Mouse (Mus musculus): ENCODE data around the gene Prkag2. TPM values are rescaled to one million over a fixed set of nuclear protein-coding genes. Genes with fewer than 3 reads are reported as not detected.

Prkag2 gene
- total and polyA plus RNA-seq, 3 experiments: not detected

DNA sequence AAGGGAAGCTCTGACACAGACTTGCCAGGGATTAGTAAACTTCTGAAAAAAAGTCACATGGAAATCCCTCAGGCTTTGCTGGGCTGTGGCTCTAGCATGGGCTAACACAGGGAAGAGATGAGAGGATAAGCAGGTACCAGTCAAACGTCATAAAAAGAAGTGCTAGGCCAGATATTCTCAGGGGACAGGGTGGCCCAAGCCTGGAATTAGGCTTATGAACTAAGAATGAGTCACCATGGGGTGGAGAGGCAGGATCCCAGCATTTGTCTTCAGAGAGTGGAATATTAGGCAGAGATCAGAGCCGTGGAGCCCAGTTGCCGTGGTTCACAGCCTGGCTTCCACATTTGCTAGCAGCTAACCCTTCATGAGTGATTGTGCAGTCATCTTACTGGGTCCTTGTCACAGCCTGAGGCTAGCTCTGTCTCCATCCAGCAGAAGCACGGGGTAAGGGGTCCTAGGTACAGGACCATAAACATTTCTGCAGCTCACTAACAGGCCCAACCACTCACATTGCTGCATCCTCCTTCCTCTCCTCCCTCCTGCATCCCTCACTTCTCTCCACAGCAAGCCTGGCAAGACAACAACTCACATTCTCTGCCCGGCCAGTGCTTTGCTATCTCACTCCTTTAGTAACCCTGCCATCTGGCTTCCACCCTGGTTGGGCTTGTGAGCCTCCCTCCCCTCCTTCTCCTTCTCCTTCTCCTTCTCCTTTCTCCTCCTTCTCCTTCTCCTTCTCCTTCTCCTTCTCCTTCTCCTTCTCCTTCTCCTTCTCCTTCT, 162.2 kb downstream of the Prkag2 start:
- no peak for DNase-seq (ENCODE audit: low spot score)
- H3K4me3 ChIP-seq (ENCODE audit: low read depth, low read length): no peak overlapping the region
- ATAC-seq (ENCODE audit: extremely low read depth, insufficient number of reproducible peaks, low FRiP score, poor library complexity, severe bottlenecking): no peak

DNA sequence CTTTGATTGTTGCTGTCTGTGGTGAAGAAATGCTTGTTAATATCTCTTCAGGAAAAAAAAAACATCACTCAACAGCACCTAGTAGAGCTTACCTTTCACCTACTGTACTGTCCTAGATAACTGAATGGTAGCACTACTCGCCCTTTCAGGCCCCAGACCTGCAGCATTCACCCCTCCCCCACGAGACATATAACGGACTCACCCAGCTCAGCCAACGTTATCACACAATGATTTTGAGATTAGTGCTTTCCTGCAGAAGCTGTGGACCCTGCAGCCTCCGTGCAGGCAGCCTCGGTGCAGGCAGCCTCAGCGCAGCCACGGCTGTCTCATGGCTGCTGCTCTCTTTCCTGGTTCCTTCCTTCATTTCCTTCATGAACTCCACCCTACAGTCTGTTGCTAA, 164.0 kb downstream of the Prkag2 start:
- no peaks in the 10 kb centered on the region for H3K36me3 ChIP-seq (replicated peaks)
- ATAC-seq (ENCODE audit: extremely low read depth, insufficient number of reproducible peaks, low FRiP score, poor library complexity, severe bottlenecking): no peak
- H3K4me1 ChIP-seq (ENCODE audit: insufficient read depth, low read depth, low read length): no peaks in the 10 kb centered on the region
- peaks cover 3% of the 10 kb centered on the region for H3K9me3 ChIP-seq (replicated peaks)
- DNase-seq (ENCODE audit: low spot score): no peak
- H3K4me3 ChIP-seq (ENCODE audit: low read depth, low read length): no peak overlapping the region
- TF ChIP-seq GATA1 (IDR thresholded peaks at IDR 0.05; ENCODE audit: borderline replicate concordance, low read length): no peak
- TF ChIP-seq TAL1 (conservative IDR thresholded peaks at IDR 0.05; ENCODE audit: low read depth, low read length): no peak
- no peak for TF ChIP-seq POLR2AphosphoS5 (IDR thresholded peaks at IDR 0.05; ENCODE audit: insufficient replicate concordance, low read depth, low read length)
- no peak for TF ChIP-seq CTCF (IDR thresholded peaks at IDR 0.05; ENCODE audit: low read depth, low read length)
- TF ChIP-seq GATA2 (IDR thresholded peaks at IDR 0.05; ENCODE audit: borderline replicate concordance, low read depth, low read length): no peak
- H3K27me3 ChIP-seq (ENCODE audit: insufficient read depth, low read length): peaks cover 9% of the 10 kb centered on the region

More for the DNA sequence above, 162.2 kb downstream of the Prkag2 start:
- Histone ChIP-seq H3K9me3 (replicated peaks) (peaks cover 3% of the 10 kb centered on the region), H3K27me3 (ENCODE audit: insufficient read depth, low read length) (peaks cover 9% of the 10 kb centered on the region), H3K4me1 (ENCODE audit: insufficient read depth, low read depth, low read length) (no peaks in the 10 kb centered on the region), H3K36me3 (replicated peaks) (no peaks in the 10 kb centered on the region)
- no peak for TF ChIP-seq POLR2AphosphoS5 (IDR thresholded peaks at IDR 0.05; ENCODE audit: insufficient replicate concordance, low read depth, low read length)

DNA sequence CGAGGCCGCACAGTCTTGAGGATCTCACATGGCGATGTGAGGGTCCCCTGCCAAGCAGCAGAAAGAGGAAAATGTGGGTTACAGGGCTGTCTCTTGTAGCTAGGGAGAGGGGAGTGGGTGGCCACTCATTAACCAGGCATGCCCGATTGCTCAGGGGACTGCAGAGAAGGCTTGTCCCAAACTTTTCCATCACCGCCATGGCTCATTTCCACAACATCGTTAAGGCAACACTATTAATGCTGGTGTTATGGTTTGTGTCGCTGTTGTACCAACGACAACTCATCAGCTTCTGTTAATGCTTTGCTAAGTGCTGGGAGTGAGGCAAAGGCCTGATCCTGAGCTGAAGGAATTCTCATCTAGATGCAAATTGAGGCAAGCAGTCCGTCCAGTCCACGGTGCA, 165.0 kb downstream of the Prkag2 start:
- Histone ChIP-seq H3K36me3 (replicated peaks) (no peaks in the 10 kb centered on the region), H3K4me1 (ENCODE audit: insufficient read depth, low read depth, low read length) (no peaks in the 10 kb centered on the region), H3K9me3 (replicated peaks) (peaks cover 3% of the 10 kb centered on the region), H3K4me3 (ENCODE audit: low read depth, low read length) (no peak overlapping the region), H3K27me3 (ENCODE audit: insufficient read depth, low read length) (peaks cover 9% of the 10 kb centered on the region)
- DNase-seq (ENCODE audit: low spot score) (no peak), ATAC-seq (ENCODE audit: extremely low read depth, insufficient number of reproducible peaks, low FRiP score, poor library complexity, severe bottlenecking) (no peak)
- TF ChIP-seq CTCF (IDR thresholded peaks at IDR 0.05; ENCODE audit: low read depth, low read length): no peak
- TF ChIP-seq GATA2 (IDR thresholded peaks at IDR 0.05; ENCODE audit: borderline replicate concordance, low read depth, low read length): no peak
- TF ChIP-seq GATA1 (IDR thresholded peaks at IDR 0.05; ENCODE audit: borderline replicate concordance, low read length): no peak
- no peak for TF ChIP-seq TAL1 (conservative IDR thresholded peaks at IDR 0.05; ENCODE audit: low read depth, low read length)
- no peak for TF ChIP-seq POLR2AphosphoS5 (IDR thresholded peaks at IDR 0.05; ENCODE audit: insufficient replicate concordance, low read depth, low read length)

DNA sequence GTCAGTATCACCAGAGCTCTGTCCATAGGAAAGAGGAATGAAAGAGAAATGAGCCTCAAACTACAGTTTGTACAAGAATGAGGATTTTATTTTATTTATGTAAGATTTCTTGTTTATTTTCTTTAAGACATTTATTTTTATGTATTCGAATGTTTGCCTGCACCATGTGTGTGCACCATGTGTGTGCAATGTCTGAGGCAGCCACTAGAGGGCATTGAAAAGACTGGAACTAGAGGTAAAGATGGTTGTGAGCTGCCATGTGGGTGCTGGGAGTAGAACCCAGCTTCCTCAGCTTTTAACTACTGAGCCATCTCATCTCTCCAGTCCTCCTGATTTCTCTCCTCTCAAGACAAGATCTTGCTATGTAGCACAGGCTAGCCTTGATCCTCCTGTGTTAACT, 166.7 kb downstream of the Prkag2 start:
- no peak for TF ChIP-seq GATA2 (IDR thresholded peaks at IDR 0.05; ENCODE audit: borderline replicate concordance, low read depth, low read length)
- TF ChIP-seq GATA1 (IDR thresholded peaks at IDR 0.05; ENCODE audit: borderline replicate concordance, low read length): no peak
- TF ChIP-seq CTCF (IDR thresholded peaks at IDR 0.05; ENCODE audit: low read depth, low read length): no peak
- no peak for TF ChIP-seq TAL1 (conservative IDR thresholded peaks at IDR 0.05; ENCODE audit: low read depth, low read length)
- no peak for TF ChIP-seq POLR2AphosphoS5 (IDR thresholded peaks at IDR 0.05; ENCODE audit: insufficient replicate concordance, low read depth, low read length)
- DNase-seq (ENCODE audit: low spot score) (no peak), ATAC-seq (ENCODE audit: extremely low read depth, insufficient number of reproducible peaks, low FRiP score, poor library complexity, severe bottlenecking) (no peak)
- Histone ChIP-seq H3K4me3 (ENCODE audit: low read depth, low read length) (no peak overlapping the region), H3K27me3 (ENCODE audit: insufficient read depth, low read length) (peaks cover 13% of the 10 kb centered on the region), H3K9me3 (replicated peaks) (peaks cover 3% of the 10 kb centered on the region), H3K4me1 (ENCODE audit: insufficient read depth, low read depth, low read length) (no peaks in the 10 kb centered on the region), H3K36me3 (replicated peaks) (no peaks in the 10 kb centered on the region)

DNA sequence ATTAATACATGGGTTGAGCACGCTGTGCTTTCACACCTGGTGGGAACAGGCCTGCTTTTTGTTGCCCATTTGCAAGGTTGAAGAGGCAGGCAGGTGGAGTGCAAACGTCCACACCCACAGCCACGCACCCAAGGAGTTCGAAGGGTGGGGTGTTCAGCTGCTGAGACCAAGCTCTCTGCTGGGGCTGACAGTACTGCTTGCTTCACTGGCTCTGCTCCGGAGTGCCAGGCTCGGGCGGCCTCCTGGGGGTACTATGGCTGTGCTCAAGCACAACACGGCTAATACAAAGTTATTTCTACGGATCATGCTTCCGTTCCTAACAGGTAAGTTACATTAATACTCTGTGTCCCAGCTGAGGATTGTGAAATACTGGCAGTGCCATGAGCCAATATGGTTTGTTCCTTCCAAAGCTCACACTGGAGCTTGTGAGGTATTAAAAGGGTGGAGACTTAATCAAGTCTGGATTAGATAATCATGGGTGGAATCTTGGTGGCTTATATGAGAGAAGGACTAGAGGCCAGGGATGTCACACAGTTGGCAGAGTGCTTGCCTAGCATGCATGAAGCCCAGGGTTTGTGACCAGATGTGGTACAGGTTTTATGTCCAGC, 168.8 kb downstream of the Prkag2 start:
- Histone ChIP-seq H3K9me3 (replicated peaks) (peaks cover 3% of the 10 kb centered on the region), H3K4me1 (ENCODE audit: insufficient read depth, low read depth, low read length) (no peaks in the 10 kb centered on the region), H3K27me3 (ENCODE audit: insufficient read depth, low read length) (peaks cover 10% of the 10 kb centered on the region), H3K36me3 (replicated peaks) (no peaks in the 10 kb centered on the region), H3K4me3 (ENCODE audit: low read depth, low read length) (no peak overlapping the region)
- ATAC-seq (ENCODE audit: extremely low read depth, insufficient number of reproducible peaks, low FRiP score, poor library complexity, severe bottlenecking) (no peak), DNase-seq (ENCODE audit: low spot score) (no peak)
- no peak for TF ChIP-seq GATA1 (IDR thresholded peaks at IDR 0.05; ENCODE audit: borderline replicate concordance, low read length)
- TF ChIP-seq TAL1 (conservative IDR thresholded peaks at IDR 0.05; ENCODE audit: low read depth, low read length): no peak
- no peak for TF ChIP-seq POLR2AphosphoS5 (IDR thresholded peaks at IDR 0.05; ENCODE audit: insufficient replicate concordance, low read depth, low read length)
- no peak for TF ChIP-seq GATA2 (IDR thresholded peaks at IDR 0.05; ENCODE audit: borderline replicate concordance, low read depth, low read length)
- no peak for TF ChIP-seq CTCF (IDR thresholded peaks at IDR 0.05; ENCODE audit: low read depth, low read length)

DNA sequence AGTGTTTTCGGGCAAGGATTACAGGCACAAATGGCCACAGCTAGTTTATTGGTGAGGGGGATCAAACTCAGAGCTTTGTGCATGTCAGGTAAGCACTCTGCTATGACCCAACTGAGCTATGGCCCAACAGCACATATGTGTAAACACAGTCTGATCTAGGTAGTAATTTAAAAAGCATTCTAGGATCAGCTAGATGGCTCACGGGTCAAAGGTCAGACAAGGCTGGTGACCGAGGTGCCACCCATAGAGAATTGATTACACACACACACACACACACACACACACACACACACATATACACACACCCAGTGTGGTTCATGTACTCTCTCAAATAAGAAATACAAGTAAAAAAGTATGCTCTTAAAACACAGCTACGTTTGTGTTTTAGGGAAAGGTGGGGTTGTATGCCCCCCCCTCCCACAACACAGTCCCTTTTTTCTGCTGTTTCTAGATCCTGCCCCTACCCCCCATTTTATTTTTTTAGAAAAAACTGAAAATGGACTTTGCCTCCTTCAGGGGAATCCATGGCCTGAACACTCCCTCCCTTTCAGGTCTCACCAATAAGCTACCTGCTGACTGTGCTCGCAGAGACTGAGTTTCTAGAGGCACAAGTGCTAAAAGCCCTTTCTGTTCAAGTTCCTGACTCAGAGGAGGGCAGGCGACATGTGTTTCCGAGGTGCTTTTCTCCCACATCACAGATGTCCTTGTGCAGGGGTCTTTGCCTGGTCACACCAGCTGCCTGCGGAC, 169.4 kb downstream of the Prkag2 start:
- Histone ChIP-seq H3K36me3 (replicated peaks) (no peaks in the 10 kb centered on the region), H3K4me3 (ENCODE audit: low read depth, low read length) (no peak overlapping the region), H3K9me3 (replicated peaks) (peaks cover 3% of the 10 kb centered on the region), H3K4me1 (ENCODE audit: insufficient read depth, low read depth, low read length) (no peaks in the 10 kb centered on the region), H3K27me3 (ENCODE audit: insufficient read depth, low read length) (peaks cover 8% of the 10 kb centered on the region)
- ATAC-seq (ENCODE audit: extremely low read depth, insufficient number of reproducible peaks, low FRiP score, poor library complexity, severe bottlenecking) (no peak), DNase-seq (ENCODE audit: low spot score) (no peak)
- TF ChIP-seq GATA2 (IDR thresholded peaks at IDR 0.05; ENCODE audit: borderline replicate concordance, low read depth, low read length) (no peak), CTCF (IDR thresholded peaks at IDR 0.05; ENCODE audit: low read depth, low read length) (no peak), TAL1 (conservative IDR thresholded peaks at IDR 0.05; ENCODE audit: low read depth, low read length) (no peak), GATA1 (IDR thresholded peaks at IDR 0.05; ENCODE audit: borderline replicate concordance, low read length) (no peak), POLR2AphosphoS5 (IDR thresholded peaks at IDR 0.05; ENCODE audit: insufficient replicate concordance, low read depth, low read length) (no peak)

Measured in G1E (cell line).